Mouse (Mus musculus) ES-E14 (cell line): ENCODE measurements around the gene Ubr1.

Source experiments
- ZC3H11A ChIP-seq: IDR thresholded peaks from 2 replicates; pipeline ENCODE4 v1.6.1; 2012; ENCODE audit warnings: low read depth, mild to moderate bottlenecking, inconsistent platforms, low read length, borderline replicate concordance
- ZNF384 ChIP-seq: IDR thresholded peaks from 2 replicates; pipeline ENCODE4 v1.6.1; 2012; ENCODE audit warnings: low read depth, low read length, inconsistent platforms

- TF ChIP-seq ZC3H11A (no peak), ZNF384 (no peak)
Measured at GRCm38 (mm10) chr2:121008664-121009007, 38.1 kb upstream of the Ubr1 start.
